ENCODE assay signal across 8 mouse cellular contexts in the genomic region with DNA sequence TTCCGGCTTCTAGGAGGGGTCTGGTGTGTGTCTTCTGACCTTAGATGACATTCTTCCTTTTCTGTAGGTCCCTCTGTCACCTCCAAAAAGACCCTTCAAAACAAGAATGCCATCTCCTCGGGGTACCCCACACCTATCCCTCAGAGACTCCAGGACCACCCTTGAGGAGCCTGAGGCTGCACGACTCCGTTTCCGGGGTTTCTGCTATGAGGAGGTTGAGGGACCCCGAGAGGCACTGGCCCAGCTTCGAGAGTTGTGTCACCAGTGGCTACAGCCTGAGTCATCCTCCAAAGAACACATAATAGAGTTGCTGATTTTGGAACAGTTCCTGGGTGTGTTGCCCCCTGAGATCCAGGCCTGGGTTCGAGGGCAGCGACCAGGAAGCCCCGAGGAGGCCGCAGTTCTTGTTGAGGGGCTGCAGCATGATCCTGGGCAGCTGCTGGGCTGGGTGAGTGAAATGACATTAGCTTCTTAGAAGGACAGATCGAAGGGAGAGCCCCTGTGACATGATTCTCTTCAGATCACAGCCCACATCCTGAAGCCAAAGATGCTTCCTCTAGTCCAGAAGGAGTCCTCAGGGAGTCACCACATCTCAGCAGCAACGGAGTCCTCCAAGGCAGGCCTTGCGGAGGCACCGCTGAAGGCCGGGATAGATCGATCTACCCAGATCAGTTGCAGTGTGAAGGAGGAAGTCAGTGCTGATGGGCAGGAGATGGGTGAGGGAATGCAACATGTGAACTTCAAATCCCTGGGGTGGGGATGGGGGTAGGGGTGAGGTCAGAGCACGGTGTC. TPM values are rescaled to one million over a fixed set of nuclear protein-coding genes. Genes with fewer than 3 reads are reported as not detected.
DNase-seq lines count a peak whose midpoint lies in the region; ATAC-seq and TF ChIP-seq lines count a peak whose summit lies in the region.

No protein-coding gene starts in this region.

- DNase-seq in cerebellum, adult 9-10 months: peak; percentile 72
- no peak for DNase-seq in cerebellum, adult 8-10 months
- no peak for DNase-seq in adipocyte (ENCODE audit: low spot score)
- no peak for DNase-seq in ovary, postnatal 14 days (ENCODE audit: low spot score)
- DNase-seq in left cerebral cortex, adult 11 months (ENCODE audit: low spot score): no peak

- H3K9ac ChIP-seq in heart, embryonic 14.5 days (ENCODE audit: low read length): peak overlapping the region; percentile 86
- H3K9ac ChIP-seq in liver, embryonic 15.5 days: peak overlapping the region; percentile 78

- no peaks in the 10 kb centered on the region for H3K27me3 ChIP-seq in E14TG2a.4 (ENCODE audit: insufficient read depth, low read length)
- no peaks in the 10 kb centered on the region for H3K27me3 ChIP-seq in heart, embryonic 14.5 days (ENCODE audit: control insufficient read depth, insufficient read depth, low read length)
- no peaks in the 10 kb centered on the region for H3K27me3 ChIP-seq in liver, embryonic 15.5 days

- H3K4me2 ChIP-seq in heart, embryonic 14.5 days (ENCODE audit: low read length): peak overlapping the region; percentile 91
- peak overlapping the region; percentile 96 for H3K4me2 ChIP-seq in liver, embryonic 15.5 days

- peak overlapping the region in 1 of 2 experiments; percentile 93; a peak in 3 of 4 replicates for H3K27ac ChIP-seq in heart, embryonic 14.5 days (replicated peaks in 1 of 2; ENCODE audit: control insufficient read depth in 1 of 2, insufficient read depth in 1 of 2, low read depth in 2 of 2, low read length in 2 of 2)
- peak overlapping the region; percentile 93 for H3K27ac ChIP-seq in liver, embryonic 15.5 days (replicated peaks)

- H3K4me1 ChIP-seq in E14TG2a.4 (replicated peaks; ENCODE audit: low read depth, low read length): peaks cover 64% of the 10 kb centered on the region
- H3K4me1 ChIP-seq in heart, embryonic 14.5 days (ENCODE audit: control insufficient read depth in 2 of 2, insufficient read depth in 2 of 2, low read length in 2 of 2): peaks cover 9% of the 10 kb centered on the region in 2 experiments
- H3K4me1 ChIP-seq in liver, embryonic 15.5 days (replicated peaks): peaks cover 33% of the 10 kb centered on the region

- 81% methylated on average over 18 of the region's 18 CpGs for WGBS in heart, embryonic 14.5 days
- WGBS in liver, embryonic 15.5 days (ENCODE audit: insufficient replicate concordance): 73% methylated on average over 18 of the region's 18 CpGs

- H3K4me3 ChIP-seq in E14TG2a.4 (replicated peaks; ENCODE audit: low read length): peak overlapping the region; percentile 92
- H3K4me3 ChIP-seq in heart, embryonic 14.5 days (ENCODE audit: control insufficient read depth in 1 of 2, insufficient read depth in 1 of 2, low read depth in 1 of 2, low read length in 2 of 2): no peak overlapping the region
- H3K4me3 ChIP-seq in liver, embryonic 15.5 days (replicated peaks): peak overlapping the region; percentile 67

- H3K36me3 ChIP-seq in E14TG2a.4 (ENCODE audit: insufficient read depth, low read length): peaks cover 36% of the 10 kb centered on the region
- H3K36me3 ChIP-seq in heart, embryonic 14.5 days (ENCODE audit: control insufficient read depth, insufficient read depth, low read length): peaks cover 7% of the 10 kb centered on the region; the same call in 1 of the 2 replicates
- no peaks in the 10 kb centered on the region for H3K36me3 ChIP-seq in liver, embryonic 15.5 days (replicated peaks)

- no peak for TF ChIP-seq CTCF in E14TG2a.4 (conservative IDR thresholded peaks at IDR 0.05; ENCODE audit: low read length)

- ATAC-seq in heart, embryonic 14.5 days (ENCODE audit: insufficient number of reproducible peaks, insufficient read depth, low FRiP score, low read depth): no peak
- ATAC-seq in liver, embryonic 15.5 days (ENCODE audit: insufficient read depth): no peak

- no peaks in the 10 kb centered on the region for H3K9me3 ChIP-seq in E14TG2a.4 (ENCODE audit: low read length)
- no peaks in the 10 kb centered on the region for H3K9me3 ChIP-seq in heart, embryonic 14.5 days (ENCODE audit: control insufficient read depth, low read length)
- H3K9me3 ChIP-seq in liver, embryonic 15.5 days (replicated peaks): no peaks in the 10 kb centered on the region

RNA-seq across cellular contexts. Expression of a gene that starts 1.5 kb away (rescaled TPM):
- polyA plus RNA-seq in heart, embryonic 14.5 days (2014; fragmentation: Nextera tagmentation; extraction: Ambion mirVana): 4.4 and 5.2 TPM in 2 replicates
- polyA plus RNA-seq in liver, embryonic 15.5 days (2015; fragmentation: Nextera tagmentation; extraction: Ambion mirVana): 2.2 and 2.6 TPM in 2 replicates

RNA-seq across cellular contexts. Expression of a gene that starts 13.5 kb away (rescaled TPM):
- 6.1 and 6.3 TPM in 2 replicates for polyA plus RNA-seq in heart, embryonic 14.5 days (2014; fragmentation: Nextera tagmentation; extraction: Ambion mirVana)
- 2.5 and 2.7 TPM in 2 replicates for polyA plus RNA-seq in liver, embryonic 15.5 days (2015; fragmentation: Nextera tagmentation; extraction: Ambion mirVana)

RNA-seq across cellular contexts. Expression of a gene that starts 18.9 kb away (rescaled TPM):
- 0.08 TPM in 1 of 2 replicates, not detected in the other for polyA plus RNA-seq in heart, embryonic 14.5 days (2014; fragmentation: Nextera tagmentation; extraction: Ambion mirVana)
- 17.2 and 22.1 TPM in 2 replicates for polyA plus RNA-seq in liver, embryonic 15.5 days (2015; fragmentation: Nextera tagmentation; extraction: Ambion mirVana)

RNA-seq across cellular contexts. Expression of a gene that starts 19.8 kb away (rescaled TPM):
- 210 and 224 TPM in 2 replicates for polyA plus RNA-seq in heart, embryonic 14.5 days (2014; fragmentation: Nextera tagmentation; extraction: Ambion mirVana)
- 75.3 and 89.4 TPM in 2 replicates for polyA plus RNA-seq in liver, embryonic 15.5 days (2015; fragmentation: Nextera tagmentation; extraction: Ambion mirVana)

RNA-seq across cellular contexts. Expression of a gene that starts 30.7 kb away (rescaled TPM):
- polyA plus RNA-seq in heart, embryonic 14.5 days (2014; fragmentation: Nextera tagmentation; extraction: Ambion mirVana): 12.8 and 17.2 TPM in 2 replicates
- 11.8 and 13.3 TPM in 2 replicates for polyA plus RNA-seq in liver, embryonic 15.5 days (2015; fragmentation: Nextera tagmentation; extraction: Ambion mirVana)

Comparison
In these comparisons a context has a peak if more than half of its experiments do, and no peak if none do; other contexts are left out.
1. H3K4me3 ChIP-seq: peak in E14TG2a.4 (single experiment) and liver, embryonic 15.5 days (single experiment); none in heart, embryonic 14.5 days (0 of 2).
2. RNA of a gene that starts 18.9 kb away (polyA plus RNA-seq): 17.2 to 22.1 TPM in liver, embryonic 15.5 days; 0.08 TPM in heart, embryonic 14.5 days; every median in the first group is over 10 times any median in the second.